Mouse (Mus musculus): Measurements from ENCODE around the gene Atp2b1.
A peak's percentile ranks its signal among the peaks of the same experiment; 100 is the strongest.

Gene Atp2b1

GRCm38 (mm10) chr10:98913961-98914809, at the start of gene Atp2b1:
Atp2b1 (plus strand) TSS chr10:98914406.
- DNase-seq = peak; percentile 96 to 97

GRCm38 (mm10) chr10:98864851-98865250, 49.4 kb upstream of the Atp2b1 start:
- DNase-seq = no peak

GRCm38 (mm10) chr10:98866836-98867370, 47.3 kb upstream of the Atp2b1 start:
- DNase-seq = no peak

GRCm38 (mm10) chr10:98868351-98868908, 45.8 kb upstream of the Atp2b1 start:
- DNase-seq = no peak

GRCm38 (mm10) chr10:98877855-98878254, 36.4 kb upstream of the Atp2b1 start:
- no peak for DNase-seq

GRCm38 (mm10) chr10:98878636-98879035, 35.6 kb upstream of the Atp2b1 start:
- no peak for DNase-seq

- peak; percentile 37 to 43 for DNase-seq
Measured at GRCm38 (mm10) chr10:98880057-98880456, 34.1 kb upstream of the Atp2b1 start.

- peak in 1 of 2 experiments; percentile 14 for DNase-seq
Measured at GRCm38 (mm10) chr10:98880711-98881110, 33.5 kb upstream of the Atp2b1 start.

- DNase-seq = no peak
Measured at GRCm38 (mm10) chr10:98881492-98881891, 32.7 kb upstream of the Atp2b1 start.

- no peak for DNase-seq
Measured at GRCm38 (mm10) chr10:98882587-98882986, 31.6 kb upstream of the Atp2b1 start.

- DNase-seq = peak in 1 of 2 experiments; percentile 24
Measured at GRCm38 (mm10) chr10:98884445-98884844, 29.8 kb upstream of the Atp2b1 start.

- DNase-seq = no peak
Measured at GRCm38 (mm10) chr10:98886770-98887271, 27.4 kb upstream of the Atp2b1 start.

- DNase-seq = no peak
Measured at GRCm38 (mm10) chr10:98891361-98891760, 22.8 kb upstream of the Atp2b1 start.

- no peak for DNase-seq
Measured at GRCm38 (mm10) chr10:98897507-98897906, 16.7 kb upstream of the Atp2b1 start.

- DNase-seq = no peak
Measured at GRCm38 (mm10) chr10:98897913-98898748, 16.1 kb upstream of the Atp2b1 start.

- no peak for DNase-seq
Measured at GRCm38 (mm10) chr10:98901533-98901932, 12.7 kb upstream of the Atp2b1 start.

GRCm38 (mm10) chr10:98905987-98906386, 8.2 kb upstream of the Atp2b1 start:
- DNase-seq = no peak

- peak in 1 of 2 experiments; percentile 42 for DNase-seq
Measured at GRCm38 (mm10) chr10:98906941-98907549, 7.2 kb upstream of the Atp2b1 start.

GRCm38 (mm10) chr10:98913610-98913960, 621 bp upstream of the Atp2b1 start:
- DNase-seq = no peak

- DNase-seq = peak; percentile 88 to 90
Measured at GRCm38 (mm10) chr10:98914810-98915241, 620 bp downstream of the Atp2b1 start.

GRCm38 (mm10) chr10:98915398-98915931, 1.3 kb downstream of the Atp2b1 start:
- peak; percentile 40 to 42 for DNase-seq

Data from lung, adult 18-20 months (tissue).